Mouse (Mus musculus) lung, postnatal 0 days (tissue): ENCODE results near the gene Fbxw11. TPM values are rescaled to one million over a fixed set of nuclear protein-coding genes. Genes with fewer than 3 reads are reported as not detected.

Experiments
- ATAC-seq: fragments of 200-750 bp; cut with Nextera tagmentation; 2 replicates; pipeline ENCODE4 v1.8.0; 2017; ENCODE audit warnings: moderate library complexity
- DNase-seq: peaks from one replicate; pipeline ENCODE4 v3.0.0-alpha.2; 2016; ENCODE audit warnings: low spot score
- H3K27ac ChIP-seq: fragments of 300-500 bp; sonication (generic); 2 replicates; pipeline ENCODE4 v1.5.1; 2014; ENCODE audit warnings: antibody characterized with exemption, mild to moderate bottlenecking, low read length, mixed read lengths
- H3K27me3 ChIP-seq: fragments of 300-500 bp; sonication (generic); replicated peaks from 2 replicates; pipeline ENCODE4 v1.6.1; 2014; ENCODE audit warnings: low read length, mixed read lengths; ENCODE audit not compliant: insufficient read depth
- H3K36me3 ChIP-seq: fragments of 300-500 bp; sonication (generic); 2 replicates; pipeline ENCODE4 v1.6.1; 2014; ENCODE audit warnings: low read length, mixed read lengths; ENCODE audit not compliant: insufficient read depth
- H3K4me1 ChIP-seq: fragments of 300-500 bp; sonication (generic); 2 replicates; pipeline ENCODE4 v1.6.1; 2014; ENCODE audit warnings: antibody characterized with exemption, low read depth, low read length, mixed read lengths; ENCODE audit not compliant: insufficient read depth
- H3K4me2 ChIP-seq: fragments of 300-500 bp; sonication (generic); replicated peaks from 2 replicates; pipeline ENCODE4 v1.6.1; 2014; ENCODE audit warnings: low read depth, mild to moderate bottlenecking, low read length, moderate library complexity, mixed read lengths
- H3K4me3 ChIP-seq: fragments of 300-500 bp; sonication (generic); 2 replicates; pipeline ENCODE4 v1.5.1; 2014; ENCODE audit warnings: low read depth, low read length
- H3K9ac ChIP-seq: fragments of 300-500 bp; sonication (generic); replicated peaks from 2 replicates; pipeline ENCODE4 v1.6.1; 2014; ENCODE audit warnings: low read depth, mild to moderate bottlenecking
- H3K9me3 ChIP-seq: fragments of 300-500 bp; sonication (generic); 2 replicates; pipeline ENCODE4 v1.6.1; 2016; ENCODE audit warnings: low read length, mixed read lengths
- CTCF ChIP-seq: IDR thresholded peaks from 2 replicates; pipeline ENCODE4 v1.5.1; 2016; ENCODE audit warnings: antibody characterized with exemption, mild to moderate bottlenecking
- EP300 ChIP-seq: IDR thresholded peaks from 2 replicates; pipeline ENCODE4 v1.6.1; 2016; ENCODE audit warnings: antibody characterized with exemption, mild to moderate bottlenecking, control low read depth
- WGBS: fragments of 180-500 bp; shearing (Covaris S2); extraction: QIAGEN DNeasy Blood & Tissue Kit; methylation state at CpG from one replicate; pipeline ENCODE4 v1.1.7; 2014; 5-methylcytosine and 5-hydroxymethylcytosine counted together
- polyA plus RNA-seq: library from polyadenylated mRNA; unstranded; fragments of >200 nt; fragmentation: Nextera tagmentation; extraction: Ambion mirVana; gene quantifications from 2 replicates; pipeline ENCODE4 v1.2.1, GENCODE M21; 2015

Fbxw11 gene
- polyA plus RNA-seq, 1 experiment from 2014 or later: 46.6 TPM

DNA sequence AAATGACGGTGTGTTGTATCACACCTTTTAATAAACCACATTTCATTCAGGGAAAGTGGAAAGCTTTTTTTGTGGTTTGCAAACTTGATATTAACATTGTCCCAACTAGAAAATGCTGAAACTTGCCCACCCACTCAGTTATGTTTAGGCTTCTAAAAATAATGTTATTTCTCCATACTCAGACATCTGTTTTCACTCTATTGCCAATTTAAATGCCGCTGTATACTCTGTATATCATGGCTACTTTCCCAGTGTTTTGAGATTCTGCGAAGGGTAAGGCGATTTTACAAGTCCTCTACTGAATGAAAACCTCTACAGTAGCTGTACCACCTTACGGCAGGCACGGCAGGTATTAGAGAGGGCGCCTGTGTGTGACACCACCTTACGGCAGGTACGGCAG, 82.6 kb downstream of the Fbxw11 start:
- Histone ChIP-seq H3K4me3 (no peak overlapping the region), H3K27me3 (no peaks in the 10 kb centered on the region), H3K9ac (no peak overlapping the region), H3K36me3 (no peaks in the 10 kb centered on the region; the same call in 1 of the 2 replicates), H3K4me2 (no peak overlapping the region), H3K27ac (no peak overlapping the region), H3K4me1 (no peaks in the 10 kb centered on the region; the same call in 1 of the 2 replicates), H3K9me3 (no peaks in the 10 kb centered on the region)
- TF ChIP-seq EP300: no peak
- TF ChIP-seq CTCF: no peak
- DNase-seq (peak; percentile 49), ATAC-seq (no peak)
- 72% methylated on average over 8 of the region's 9 CpGs for WGBS

DNA sequence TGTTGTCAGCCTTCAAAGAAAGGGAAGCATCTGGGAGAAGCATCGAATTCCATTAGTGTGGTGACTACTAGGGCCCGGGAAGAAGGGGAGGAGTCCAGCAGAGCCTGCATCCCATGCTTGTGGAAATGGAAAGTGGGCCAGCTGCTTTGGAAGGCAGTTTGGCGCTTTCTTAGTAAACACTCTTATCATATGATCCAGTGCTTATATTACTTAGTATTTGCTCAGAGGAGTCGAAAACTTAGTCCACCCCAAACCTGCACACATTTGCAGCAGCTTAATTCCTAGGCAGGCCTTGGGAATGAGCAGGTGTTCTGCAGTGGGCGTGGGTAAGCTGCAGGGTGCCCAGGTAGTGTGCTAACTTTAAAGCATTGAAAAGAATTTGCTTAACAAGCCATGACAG, 89.9 kb downstream of the Fbxw11 start:
- no peak overlapping the region for H3K4me3 ChIP-seq
- H3K4me1 ChIP-seq: no peaks in the 10 kb centered on the region; the same call in 1 of the 2 replicates
- H3K36me3 ChIP-seq: peaks cover 21% of the 10 kb centered on the region
- no peaks in the 10 kb centered on the region for H3K9me3 ChIP-seq
- H3K27me3 ChIP-seq: no peaks in the 10 kb centered on the region
- no peak overlapping the region for H3K4me2 ChIP-seq
- 43% methylated on average over 5 of the region's 5 CpGs for WGBS
- H3K9ac ChIP-seq: no peak overlapping the region
- ATAC-seq (no peak), DNase-seq (peak; percentile 19)
- TF ChIP-seq EP300 (no peak), CTCF (no peak)
- no peak overlapping the region for H3K27ac ChIP-seq

DNA sequence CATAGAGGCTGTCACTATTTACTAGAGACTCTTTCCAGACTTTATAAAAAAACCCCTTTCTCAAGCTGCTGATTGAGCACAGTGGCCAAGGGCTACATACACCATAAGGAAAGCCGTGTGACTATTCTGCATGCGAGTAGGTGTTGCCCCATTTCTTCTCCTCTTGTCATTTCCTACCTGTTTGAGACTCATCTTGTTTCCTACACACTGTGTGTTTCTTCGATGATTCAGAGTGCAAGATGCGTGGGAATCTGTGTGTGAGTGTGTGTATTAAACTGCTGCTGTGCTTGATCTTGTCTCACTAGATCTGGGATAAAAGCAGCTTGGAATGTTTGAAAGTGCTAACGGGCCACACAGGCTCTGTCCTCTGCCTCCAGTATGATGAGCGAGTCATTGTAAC, 90.7 kb downstream of the Fbxw11 start:
- Histone ChIP-seq H3K4me2 (no peak overlapping the region), H3K27ac (no peak overlapping the region), H3K9ac (no peak overlapping the region), H3K27me3 (no peaks in the 10 kb centered on the region), H3K36me3 (peaks cover 24% of the 10 kb centered on the region), H3K4me3 (no peak overlapping the region), H3K9me3 (no peaks in the 10 kb centered on the region), H3K4me1 (no peaks in the 10 kb centered on the region; the same call in 1 of the 2 replicates)
- no peak for DNase-seq
- TF ChIP-seq CTCF (no peak), EP300 (no peak)
- 88% methylated on average over 6 of the region's 6 CpGs for WGBS
- ATAC-seq: no peak

DNA sequence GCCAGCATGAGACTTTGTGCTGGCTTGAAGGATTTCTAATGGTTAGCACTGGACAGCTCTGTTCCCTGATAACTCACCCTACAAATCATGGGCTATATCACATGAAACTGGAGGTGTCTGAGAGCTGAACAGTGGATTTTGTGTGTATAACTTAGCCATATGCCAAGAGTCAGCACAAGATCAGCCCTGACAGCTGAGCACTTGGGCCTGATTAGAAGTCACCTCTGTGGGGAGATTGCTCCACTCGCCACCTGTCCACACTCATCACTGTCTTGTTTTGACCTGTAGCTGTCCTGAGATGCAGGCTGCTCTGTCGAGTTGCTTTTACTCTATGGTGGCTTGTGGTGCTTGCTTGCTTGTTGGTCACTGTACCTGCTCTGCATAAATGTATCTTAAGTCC, 93.8 kb downstream of the Fbxw11 start:
- Histone ChIP-seq H3K4me3 (no peak overlapping the region), H3K27ac (no peak overlapping the region), H3K4me1 (no peaks in the 10 kb centered on the region), H3K36me3 (peaks cover 50% of the 10 kb centered on the region), H3K4me2 (no peak overlapping the region), H3K9ac (no peak overlapping the region), H3K9me3 (no peaks in the 10 kb centered on the region), H3K27me3 (no peaks in the 10 kb centered on the region)
- DNase-seq: no peak
- no peak for ATAC-seq
- 89% methylated on average over 2 of the region's 2 CpGs for WGBS
- no peak for TF ChIP-seq EP300
- no peak for TF ChIP-seq CTCF

DNA sequence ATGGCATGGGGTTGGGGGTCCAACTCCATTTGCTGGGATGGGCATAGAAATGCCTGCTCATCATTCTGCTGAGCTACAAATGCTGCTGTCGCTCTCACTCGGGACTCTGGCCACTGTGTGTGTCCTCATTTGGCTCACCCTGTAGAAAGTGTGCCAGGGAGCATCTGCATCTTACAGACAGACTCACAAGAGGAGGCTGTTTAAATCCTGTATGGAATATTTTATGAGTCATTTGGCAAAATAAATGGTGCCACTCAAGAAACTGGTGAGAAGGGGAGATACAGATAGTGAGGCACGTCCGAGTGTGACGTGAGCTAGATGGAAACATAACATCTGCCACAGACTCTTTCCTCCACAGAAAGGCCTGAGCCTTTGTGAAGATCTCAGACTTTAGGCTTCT, 95.2 kb downstream of the Fbxw11 start:
- 78% methylated on average over 5 of the region's 5 CpGs for WGBS
- H3K36me3 ChIP-seq: peaks cover 56% of the 10 kb centered on the region
- ATAC-seq: no peak

DNA sequence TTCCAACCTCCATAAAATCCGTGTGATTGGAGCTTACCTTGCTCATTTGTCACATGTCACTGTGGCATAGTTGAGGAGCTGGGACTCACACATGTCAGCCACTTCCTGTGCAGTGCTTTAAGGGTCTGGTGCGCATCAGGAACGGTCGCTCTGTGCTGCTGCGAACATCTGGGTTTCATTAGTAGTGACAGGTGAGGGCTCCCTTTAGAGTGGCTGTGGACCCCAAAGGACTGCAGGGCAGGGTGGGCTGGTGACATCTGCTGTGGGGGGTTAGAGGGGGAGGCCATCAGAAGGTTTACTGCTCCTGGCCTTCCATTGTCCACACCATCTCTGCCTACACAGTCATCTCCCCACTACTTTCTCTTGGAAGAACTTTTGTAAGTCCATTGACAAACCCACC, 101.4 kb downstream of the Fbxw11 start:
- Histone ChIP-seq H3K9me3 (no peaks in the 10 kb centered on the region), H3K36me3 (peaks cover 56% of the 10 kb centered on the region), H3K9ac (no peak overlapping the region), H3K27ac (no peak overlapping the region), H3K27me3 (no peaks in the 10 kb centered on the region), H3K4me2 (no peak overlapping the region), H3K4me3 (no peak overlapping the region), H3K4me1 (no peaks in the 10 kb centered on the region)
- ATAC-seq (no peak), DNase-seq (no peak)
- TF ChIP-seq CTCF: no peak
- TF ChIP-seq EP300: no peak
- 72% methylated on average over 5 of the region's 5 CpGs for WGBS

More for the DNA sequence above, 95.2 kb downstream of the Fbxw11 start:
- H3K4me3 ChIP-seq: no peak overlapping the region
- H3K9me3 ChIP-seq: no peaks in the 10 kb centered on the region
- DNase-seq: no peak
- no peak overlapping the region for H3K9ac ChIP-seq
- no peaks in the 10 kb centered on the region for H3K4me1 ChIP-seq
- no peaks in the 10 kb centered on the region for H3K27me3 ChIP-seq
- TF ChIP-seq CTCF (no peak), EP300 (no peak)
- no peak overlapping the region for H3K27ac ChIP-seq
- no peak overlapping the region for H3K4me2 ChIP-seq

DNA sequence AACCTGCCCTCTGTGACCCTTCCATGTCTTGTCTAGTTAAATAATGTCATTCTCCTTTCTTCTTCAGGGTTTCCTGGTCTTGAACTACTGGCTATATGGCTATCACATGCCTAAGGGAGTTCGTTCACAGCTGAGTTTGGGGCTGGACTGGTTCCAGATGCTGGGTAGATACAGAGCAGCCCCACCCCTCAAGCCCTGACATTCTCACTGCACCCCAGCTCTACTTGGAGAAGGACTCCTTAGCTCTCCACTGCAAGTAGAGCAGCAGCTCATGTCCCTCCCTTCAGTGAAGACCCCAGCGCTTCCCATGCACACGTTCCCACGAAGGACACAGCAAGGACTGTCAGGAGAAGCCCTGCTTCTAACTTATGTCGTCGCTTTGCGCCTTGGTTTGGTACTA, 101.9 kb downstream of the Fbxw11 start:
- H3K4me3 ChIP-seq: no peak overlapping the region
- H3K36me3 ChIP-seq: peaks cover 50% of the 10 kb centered on the region
- no peak for TF ChIP-seq CTCF
- no peaks in the 10 kb centered on the region for H3K4me1 ChIP-seq
- H3K9me3 ChIP-seq: no peaks in the 10 kb centered on the region
- no peak for ATAC-seq
- no peak overlapping the region for H3K27ac ChIP-seq
- 85% methylated on average over 7 of the region's 7 CpGs for WGBS
- H3K27me3 ChIP-seq: no peaks in the 10 kb centered on the region
- H3K4me2 ChIP-seq: no peak overlapping the region
- no peak overlapping the region for H3K9ac ChIP-seq
- no peak for DNase-seq
